Mouse (Mus musculus) liver, adult 2 months (tissue): ENCODE measurements at regions not wholly inside any gene's neighbourhood (a gene's known extent, or its start where the extent isn't known, plus 50 kb on each side); places are given as distances from the start of the nearest gene placed in this dataset.

Experiments used
- CTCF ChIP-seq: fragments of 200-500 bp; IDR thresholded peaks from 2 replicates; pipeline ENCODE4 v1.5.1; 2011; ENCODE audit warnings: low read depth, low read length, control low read depth
- POLR2A ChIP-seq: fragments of 200-500 bp; IDR thresholded peaks from 2 replicates; pipeline ENCODE4 v1.6.1; 2011; ENCODE audit warnings: low read length, control low read depth; ENCODE audit not compliant: insufficient read depth; ENCODE audit errors: extremely low read depth

- TF ChIP-seq CTCF (no peak), POLR2A (no peak)
Measured at GRCm38 (mm10) chr15:56248731-56249130, 1228.7 kb downstream of the Slc22a22 start.
